Mouse (Mus musculus) CH12.LX (cell line): ENCODE results near the gene Txnrd1. TPM values are rescaled to one million over a fixed set of nuclear protein-coding genes. Genes with fewer than 3 reads are reported as not detected.

Experiments used
- DNase-seq: peaks from one replicate; pipeline ENCODE4 v3.0.0-alpha.2; 2013; ENCODE audit errors: extremely low read depth
- H3K27ac ChIP-seq: 2 replicates; pipeline ENCODE4 v1.5.1; 2012; ENCODE audit warnings: low read depth, mild to moderate bottlenecking, control low read depth, moderate library complexity; ENCODE audit not compliant: insufficient read depth
- H3K27me3 ChIP-seq: replicated peaks from 2 replicates; pipeline ENCODE3; 2012; ENCODE audit warnings: inconsistent platforms
- H3K36me3 ChIP-seq, 2 experiments: replicated peaks in 1 of 2; 2 replicates each; pipeline versions ENCODE3 to v1.6.1; 2012; ENCODE audit warnings: inconsistent platforms in 1 of 2, low read length in 1 of 2, mild to moderate bottlenecking in 1 of 2, mixed read lengths in 1 of 2, moderate library complexity in 1 of 2; ENCODE audit not compliant: control insufficient read depth in 1 of 2, insufficient read depth in 1 of 2
- H3K4me1 ChIP-seq, 2 experiments: 2 replicates each; pipeline ENCODE4 v1.6.1; 2012; ENCODE audit warnings: inconsistent platforms in 1 of 2, moderate library complexity in 1 of 2; ENCODE audit not compliant: insufficient read depth in 2 of 2, control insufficient read depth in 1 of 2
- H3K4me2 ChIP-seq: 2 replicates; pipeline ENCODE4 v1.6.1; 2012; ENCODE audit warnings: low read depth, mild to moderate bottlenecking, control low read depth; ENCODE audit not compliant: poor library complexity, insufficient read depth, severe bottlenecking
- H3K4me3 ChIP-seq, 3 experiments: fragments of 150-350 bp in 1 of 3; sonication (generic) in 1 of 3; replicated peaks in 1 of 3; 2 replicates each; pipeline versions ENCODE3 to v1.5.1; 2011 to 2012; ENCODE audit warnings: low read depth in 2 of 3, low read length in 2 of 3, mild to moderate bottlenecking in 2 of 3, moderate library complexity in 2 of 3, control low read depth in 1 of 3, improper control_type of control experiment in 1 of 3, inconsistent platforms in 1 of 3, mixed read lengths in 1 of 3; ENCODE audit not compliant: poor library complexity in 1 of 3
- H3K79me2 ChIP-seq: replicated peaks from 2 replicates; pipeline ENCODE4 v1.6.1; 2012; ENCODE audit warnings: mild to moderate bottlenecking, moderate library complexity; ENCODE audit not compliant: control insufficient read depth, poor library complexity, insufficient read depth, severe bottlenecking; ENCODE audit errors: extremely low read depth
- H3K9ac ChIP-seq: 2 replicates; pipeline ENCODE4 v1.6.1; 2012; ENCODE audit warnings: low read depth, mild to moderate bottlenecking, control low read depth, moderate library complexity; ENCODE audit not compliant: insufficient read depth
- H3K9me3 ChIP-seq: replicated peaks from 2 replicates; pipeline ENCODE3; 2012; ENCODE audit warnings: low read length, inconsistent platforms, mixed read lengths
- CHD1 ChIP-seq: IDR thresholded peaks from 2 replicates; pipeline ENCODE4 v1.6.1; 2012; ENCODE audit warnings: low read depth, low read length, improper control_type of control experiment, inconsistent platforms
- CTCF ChIP-seq, 2 experiments: IDR thresholded peaks in 1 of 2; conservative IDR thresholded peaks in 1 of 2; 2 replicates each; pipeline ENCODE4 v1.5.1; 2011 to 2012; ENCODE audit warnings: low read depth in 2 of 2, low read length in 2 of 2, improper control_type of control experiment in 1 of 2, inconsistent platforms in 1 of 2, mild to moderate bottlenecking in 1 of 2, moderate library complexity in 1 of 2
- JUN ChIP-seq: IDR thresholded peaks from 2 replicates; pipeline ENCODE4 v1.6.1; 2011; ENCODE audit warnings: low read depth, mild to moderate bottlenecking, low read length, improper control_type of control experiment, moderate library complexity; ENCODE audit not compliant: insufficient read depth
- MAFK ChIP-seq: IDR thresholded peaks from 2 replicates; pipeline ENCODE4 v1.6.1; 2011; ENCODE audit warnings: low read length, improper control_type of control experiment; ENCODE audit not compliant: insufficient replicate concordance
- MEF2A ChIP-seq: IDR thresholded peaks from 2 replicates; pipeline ENCODE4 v1.6.1; 2014; ENCODE audit warnings: low read depth, mild to moderate bottlenecking, inconsistent platforms, low read length, improper control_type of control experiment, borderline replicate concordance
- NELFE ChIP-seq: IDR thresholded peaks from 2 replicates; pipeline ENCODE4 v1.6.1; 2011; ENCODE audit warnings: low read depth, low read length, improper control_type of control experiment
- PAX5 ChIP-seq: IDR thresholded peaks from 2 replicates; pipeline ENCODE4 v1.6.1; 2012; ENCODE audit warnings: low read length, inconsistent platforms, mixed read lengths
- POLR2AphosphoS2 ChIP-seq: IDR thresholded peaks from 2 replicates; pipeline ENCODE4 v1.6.1; 2011; ENCODE audit warnings: low read depth, low read length, improper control_type of control experiment
- RAD21 ChIP-seq: IDR thresholded peaks from 2 replicates; pipeline ENCODE4 v1.6.1; 2011; ENCODE audit warnings: low read depth, mild to moderate bottlenecking, low read length, improper control_type of control experiment, moderate library complexity
- SIN3A ChIP-seq: IDR thresholded peaks from 2 replicates; pipeline ENCODE4 v1.6.1; 2012; ENCODE audit warnings: low read length, improper control_type of control experiment, inconsistent platforms
- TCF12 ChIP-seq: IDR thresholded peaks from 2 replicates; pipeline ENCODE4 v1.6.1; 2014; ENCODE audit warnings: low read depth, mild to moderate bottlenecking, inconsistent platforms, low read length, improper control_type of control experiment
- UBTF ChIP-seq: IDR thresholded peaks from 2 replicates; pipeline ENCODE4 v1.6.1; 2012; ENCODE audit warnings: low read depth, mild to moderate bottlenecking, inconsistent platforms, low read length, improper control_type of control experiment, moderate library complexity
- USF2 ChIP-seq: conservative IDR thresholded peaks from 2 replicates; pipeline ENCODE4 v1.6.1; 2011; ENCODE audit warnings: low read depth, low read length, improper control_type of control experiment
- ZKSCAN1 ChIP-seq: IDR thresholded peaks from 2 replicates; pipeline ENCODE4 v1.6.1; 2012; ENCODE audit warnings: low read depth, inconsistent platforms, low read length, improper control_type of control experiment, borderline replicate concordance
- ZMIZ1 ChIP-seq: IDR thresholded peaks from 2 replicates; pipeline ENCODE4 v1.6.1; 2012; ENCODE audit warnings: low read depth, mild to moderate bottlenecking, inconsistent platforms, low read length, improper control_type of control experiment
- ZNF384 ChIP-seq: IDR thresholded peaks from 2 replicates; pipeline ENCODE4 v1.6.1; 2012; ENCODE audit warnings: low read depth, low read length, improper control_type of control experiment, inconsistent platforms
- dilution Hi-C: fragments of 300-500 bp; cut with MboI; formaldehyde crosslinking; loops from 2 replicates; pipeline ENCODE4 v1.14.3; 2020; ENCODE audit warnings: low sequenced_read_pairs; ENCODE audit not compliant: extremely low pct_unique_long_range_greater_than_20kb, extremely low pct_ligation_motif_present
- in situ Hi-C: fragments of 300-500 bp; cut with MboI; formaldehyde crosslinking; loops from 3 replicates; pipeline ENCODE4 v1.14.3; 2019; ENCODE audit warnings: low sequenced_read_pairs, low pct_ligation_motif_present, low pct_unique_long_range_greater_than_20kb, mixed read lengths
- polyA plus RNA-seq: library from polyadenylated mRNA; unstranded; fragments of >175 nt; gene quantifications from 2 replicates; pipeline ENCODE4 v1.2.1, GENCODE M21; 2012; ENCODE audit warnings: low read depth; ENCODE audit not compliant: insufficient read length
- total RNA-seq, 2 experiments: library from RNA; depleted of rRNA; stranded (reverse); fragments of 300-350 nt in 1 of 2; fragments of >200 nt in 1 of 2; gene quantifications; 2 replicates each; pipeline ENCODE4 v1.2.3; 2012 to 2014

The Txnrd1 gene
- total and polyA plus RNA-seq, 3 experiments = 92.1 to 254 (median 133) TPM

DNA sequence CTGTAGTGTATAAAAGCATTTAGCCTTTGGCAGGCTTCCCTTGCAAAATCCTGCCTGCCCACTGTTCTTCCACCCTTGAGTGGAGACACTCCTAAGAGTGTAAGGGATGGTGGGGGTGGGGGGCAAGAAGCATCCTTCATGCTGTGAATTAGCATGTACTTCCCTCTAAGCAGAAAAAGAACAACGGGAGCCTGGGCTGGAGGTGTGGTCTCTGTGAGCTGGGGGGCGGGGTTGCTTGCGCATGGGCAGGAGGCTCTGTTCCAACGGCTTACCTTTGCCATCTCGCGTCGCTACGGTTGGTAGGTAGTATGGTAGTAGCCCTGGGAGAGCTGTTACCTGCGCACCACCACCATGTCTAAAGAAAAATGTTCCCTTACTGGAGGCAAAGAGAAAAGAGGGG, 32.6 kb downstream of the Txnrd1 start, which contains the start of gene Eid3:
Gene Eid3 (plus strand): TSS at position 271 of the 400 bp plus-strand sequence.
- Histone ChIP-seq H3K9ac (no peak within 1 kb of the TSS), H3K36me3 (peaks cover 50 to 87% of the 10 kb centered on the region in 2 experiments), H3K4me2 (no peak within 1 kb of the TSS), H3K9me3 (no peaks in the 10 kb centered on the region), H3K4me1 (peaks cover 21 to 91% of the 10 kb centered on the region in 2 experiments), H3K4me3 (no peak within 1 kb of the TSS), H3K27ac (peak within 1 kb of the TSS; percentile 39; the same call in 1 of the 2 replicates), H3K27me3 (no peaks in the 10 kb centered on the region), H3K79me2 (peaks cover 68% of the 10 kb centered on the region)
- no peak for DNase-seq
- dilution Hi-C loops = no loop called here
- TF ChIP-seq CHD1 (no peak), MEF2A (no peak), RAD21 (no peak), USF2 (no peak), POLR2AphosphoS2 (no peak), NELFE (no peak), MAFK (no peak), TCF12 (no peak), JUN (no peak), PAX5 (no peak), SIN3A (no peak), ZKSCAN1 (no peak), UBTF (no peak), ZNF384 (no peak), ZMIZ1 (no peak)
- in situ Hi-C loops = loop anchor here (5.0 kb wide), 1 partner anchor 59 kb away; no protein-coding TSS in a partner anchor

DNA sequence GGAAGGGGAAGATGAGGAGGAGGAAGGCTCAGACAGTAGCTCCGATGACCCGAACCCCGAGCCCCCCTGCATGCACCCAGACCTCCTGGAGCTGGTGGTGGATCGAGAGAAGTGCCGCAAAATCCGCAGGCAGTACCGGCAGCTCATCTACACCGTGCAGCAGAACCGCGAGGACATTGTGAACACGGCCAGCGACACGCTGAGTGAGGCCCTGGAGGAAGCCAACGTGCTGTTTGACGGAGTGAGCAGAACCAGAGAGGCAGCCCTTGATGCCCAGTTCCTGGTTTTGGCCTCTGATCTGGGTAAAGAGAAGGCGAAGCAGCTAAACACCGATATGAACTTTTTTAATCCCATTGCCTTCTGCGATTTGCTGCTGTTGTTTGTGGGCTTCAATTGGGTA, 33.1 kb downstream of the Txnrd1 start:
- Histone ChIP-seq H3K27ac (peak overlapping the region; percentile 39; the same call in 1 of the 2 replicates), H3K9ac (no peak overlapping the region), H3K79me2 (peaks cover 68% of the 10 kb centered on the region), H3K9me3 (no peaks in the 10 kb centered on the region), H3K4me2 (no peak overlapping the region), H3K27me3 (no peaks in the 10 kb centered on the region), H3K4me1 (peaks cover 21 to 93% of the 10 kb centered on the region in 2 experiments), H3K36me3 (peaks cover 50 to 88% of the 10 kb centered on the region in 2 experiments), H3K4me3 (no peak overlapping the region)
- TF ChIP-seq TCF12 (no peak), CTCF (conservative IDR thresholded peaks at IDR 0.05 in 1 of 2, IDR thresholded peaks at IDR 0.05 in 1 of 2; ENCODE audit: low read depth in 2 of 2, low read length in 2 of 2) (no peak), POLR2AphosphoS2 (no peak)
- DNase-seq = no peak
- in situ Hi-C loops = loop anchor here (5.0 kb wide), 1 partner anchor 60 kb away; no protein-coding TSS in a partner anchor
- dilution Hi-C loops = no loop called here
